Mouse (Mus musculus) C2C12 (cell line): ENCODE measurements at regions not wholly inside any gene's neighbourhood (a gene's known extent, or its start where the extent isn't known, plus 50 kb on each side); places are given as distances from the start of the nearest gene placed in this dataset.

ENCODE experiments used
- H3K27me3 ChIP-seq: one replicate; pipeline ENCODE4 v1.6.1; 2011; ENCODE audit not compliant: control insufficient read depth, insufficient read depth, insufficient read length
- H3K36me3 ChIP-seq: one replicate; pipeline ENCODE4 v1.6.1; 2011; ENCODE audit not compliant: control insufficient read depth, insufficient read depth
- H3K4me3 ChIP-seq: one replicate; pipeline ENCODE4 v1.5.1; 2011; ENCODE audit warnings: mild to moderate bottlenecking, control low read depth; ENCODE audit not compliant: poor library complexity, insufficient read depth, severe bottlenecking
- H3K79me2 ChIP-seq: one replicate; pipeline ENCODE4 v1.6.1; 2011; ENCODE audit not compliant: control insufficient read depth, insufficient read depth
- H3K79me3 ChIP-seq: one replicate; pipeline ENCODE4 v1.6.1; 2011; ENCODE audit warnings: low read depth, control low read depth
- H3ac ChIP-seq: one replicate; pipeline ENCODE3; 2011; ENCODE audit warnings: low read depth; ENCODE audit not compliant: control insufficient read depth, insufficient read length
- CEBPB ChIP-seq: IDR thresholded peaks from one replicate; pipeline ENCODE4 v1.6.1; 2011; ENCODE audit warnings: low read depth, mild to moderate bottlenecking, control low read depth, moderate library complexity
- CTCF ChIP-seq: IDR thresholded peaks from one replicate; pipeline ENCODE4 v1.5.1; 2011; ENCODE audit not compliant: control insufficient read depth, insufficient read depth, insufficient read length
- FOSL1 ChIP-seq: IDR thresholded peaks from one replicate; pipeline ENCODE4 v1.8.0; 2011; ENCODE audit warnings: mild to moderate bottlenecking, low read length; ENCODE audit not compliant: poor library complexity, insufficient read depth, severe bottlenecking
- MAX ChIP-seq: IDR thresholded peaks from one replicate; pipeline ENCODE4 v1.6.1; 2011; ENCODE audit warnings: mild to moderate bottlenecking, control low read depth
- MYOD1 ChIP-seq: IDR thresholded peaks from one replicate; pipeline ENCODE4 v1.6.1; 2011; ENCODE audit warnings: low read depth; ENCODE audit not compliant: control insufficient read depth, insufficient read length
- MYOG ChIP-seq: IDR thresholded peaks from one replicate; pipeline ENCODE4 v1.6.1; 2011; ENCODE audit not compliant: control insufficient read depth, insufficient read length; ENCODE audit errors: extremely low read depth
- USF1 ChIP-seq: IDR thresholded peaks from one replicate; pipeline ENCODE4 v1.6.1; 2011; ENCODE audit warnings: low read depth, mild to moderate bottlenecking, control low read depth, moderate library complexity

- H3K79me2 ChIP-seq = no peaks in the 10 kb centered on the region
- no peaks in the 10 kb centered on the region for H3K36me3 ChIP-seq
- H3K79me3 ChIP-seq = no peaks in the 10 kb centered on the region
- H3K27me3 ChIP-seq = no peaks in the 10 kb centered on the region
- H3ac ChIP-seq = no peak overlapping the region
- no peak for TF ChIP-seq CEBPB
- TF ChIP-seq MYOG = no peak
- TF ChIP-seq MAX = no peak
- TF ChIP-seq CTCF = no peak
- TF ChIP-seq USF1 = no peak
- TF ChIP-seq MYOD1 = no peak
- TF ChIP-seq FOSL1 = no peak
- no peak overlapping the region for H3K4me3 ChIP-seq
Measured at GRCm38 (mm10) chr2:137853399-137854259, 402.7 kb upstream of the Btbd3 start.

GRCm38 (mm10) chr2:137847901-137848300 is 408.5 kb upstream of the Btbd3 start:
- Histone ChIP-seq H3K27me3 (no peaks in the 10 kb centered on the region), H3K36me3 (no peaks in the 10 kb centered on the region), H3K79me3 (no peaks in the 10 kb centered on the region), H3K79me2 (no peaks in the 10 kb centered on the region), H3ac (no peak overlapping the region), H3K4me3 (no peak overlapping the region)
- TF ChIP-seq USF1 (no peak), MYOG (no peak), MAX (no peak), CEBPB (no peak), CTCF (no peak), FOSL1 (no peak), MYOD1 (no peak)

GRCm38 (mm10) chr2:137827814-137828374 is 428.5 kb upstream of the Btbd3 start:
- H3K36me3 ChIP-seq = no peaks in the 10 kb centered on the region
- no peaks in the 10 kb centered on the region for H3K27me3 ChIP-seq
- H3K79me2 ChIP-seq = no peaks in the 10 kb centered on the region
- no peak overlapping the region for H3ac ChIP-seq
- no peaks in the 10 kb centered on the region for H3K79me3 ChIP-seq
- TF ChIP-seq FOSL1 = no peak
- no peak for TF ChIP-seq USF1
- no peak for TF ChIP-seq MYOD1
- no peak for TF ChIP-seq MYOG
- TF ChIP-seq CTCF = no peak
- TF ChIP-seq CEBPB = no peak
- no peak for TF ChIP-seq MAX
- H3K4me3 ChIP-seq = no peak overlapping the region

- no peak overlapping the region for H3K4me3 ChIP-seq
- no peaks in the 10 kb centered on the region for H3K36me3 ChIP-seq
- H3K79me3 ChIP-seq = no peaks in the 10 kb centered on the region
- TF ChIP-seq CEBPB (no peak), MAX (no peak), FOSL1 (no peak), MYOD1 (no peak), CTCF (no peak)
- H3K27me3 ChIP-seq = no peaks in the 10 kb centered on the region
- H3K79me2 ChIP-seq = no peaks in the 10 kb centered on the region
- H3ac ChIP-seq = no peak overlapping the region
Measured at GRCm38 (mm10) chr2:137821344-137821916, 434.9 kb upstream of the Btbd3 start.

GRCm38 (mm10) chr2:137814945-137815344 is 441.4 kb upstream of the Btbd3 start:
- no peaks in the 10 kb centered on the region for H3K79me3 ChIP-seq
- H3K36me3 ChIP-seq = no peaks in the 10 kb centered on the region
- no peak overlapping the region for H3K4me3 ChIP-seq
- H3ac ChIP-seq = no peak overlapping the region
- no peak for TF ChIP-seq MYOG
- no peak for TF ChIP-seq CEBPB
- TF ChIP-seq MAX = no peak
- TF ChIP-seq USF1 = no peak
- no peaks in the 10 kb centered on the region for H3K79me2 ChIP-seq
- H3K27me3 ChIP-seq = no peaks in the 10 kb centered on the region
